Mouse (Mus musculus): ENCODE results near the gene Tnfrsf19.

Tnfrsf19 gene

GRCm38 (mm10) chr14:60966061-60966460 lies 80.2 kb downstream of the Tnfrsf19 start:
- DNase-seq (ENCODE audit: extremely low spot score, low spot score) = no peak

GRCm38 (mm10) chr14:60964016-60964810 lies 82.1 kb downstream of the Tnfrsf19 start:
- no peak for DNase-seq (ENCODE audit: extremely low spot score, low spot score)

- no peak for DNase-seq (ENCODE audit: extremely low spot score, low spot score)
Observed at GRCm38 (mm10) chr14:60957611-60958157, 88.6 kb downstream of the Tnfrsf19 start.

- DNase-seq (ENCODE audit: extremely low spot score, low spot score) = no peak
Observed at GRCm38 (mm10) chr14:60937481-60938039, 108.7 kb downstream of the Tnfrsf19 start.

GRCm38 (mm10) chr14:60935705-60936104 lies 110.6 kb downstream of the Tnfrsf19 start:
- DNase-seq (ENCODE audit: extremely low spot score, low spot score) = no peak

- no peak for DNase-seq (ENCODE audit: extremely low spot score, low spot score)
Observed at GRCm38 (mm10) chr14:60926011-60926410, 120.3 kb downstream of the Tnfrsf19 start.

- DNase-seq (ENCODE audit: extremely low spot score, low spot score) = no peak
Observed at GRCm38 (mm10) chr14:60916661-60917060, 129.6 kb downstream of the Tnfrsf19 start.
